Mouse (Mus musculus): ENCODE data around the gene Dsp.

DNA sequence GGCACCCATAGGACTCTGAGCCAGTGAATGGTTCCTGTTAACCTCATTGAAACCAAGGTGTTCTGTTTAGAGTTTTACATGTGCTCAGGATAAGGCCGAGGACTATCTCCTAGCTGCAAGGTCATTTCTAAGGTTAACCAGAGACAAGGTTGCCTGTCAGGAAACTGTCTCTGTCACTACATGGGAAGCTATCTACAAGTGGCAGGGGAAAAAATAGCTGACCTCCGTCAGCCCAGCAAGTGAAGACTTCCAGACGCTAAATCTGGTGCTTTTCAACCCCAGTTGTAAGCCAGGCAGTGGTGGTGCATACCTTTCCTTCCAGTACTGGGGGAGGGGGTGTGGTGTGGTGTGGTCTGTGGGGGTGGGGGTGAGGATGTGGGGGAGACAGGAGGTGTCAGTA, 2.7 kb upstream of the Dsp start:
- TF ChIP-seq CTCF (IDR thresholded peaks at IDR 0.05; ENCODE audit: borderline replicate concordance, insufficient read depth, low read depth, low read length) = no peak
- no peak for TF ChIP-seq POLR2A (IDR thresholded peaks at IDR 0.05; ENCODE audit: borderline replicate concordance, insufficient read depth, low read length)

Measured in cerebellum, adult 2 months (tissue).